Mouse (Mus musculus): ENCODE data around the gene Dstn. TPM values are rescaled to one million over a fixed set of nuclear protein-coding genes. Genes with fewer than 3 reads are reported as not detected.
A peak's percentile ranks its signal among the peaks of the same experiment; 100 is the strongest.

The Dstn gene
- total RNA-seq, 2 experiments from 2014 or later = 708 to 736 TPM

DNA sequence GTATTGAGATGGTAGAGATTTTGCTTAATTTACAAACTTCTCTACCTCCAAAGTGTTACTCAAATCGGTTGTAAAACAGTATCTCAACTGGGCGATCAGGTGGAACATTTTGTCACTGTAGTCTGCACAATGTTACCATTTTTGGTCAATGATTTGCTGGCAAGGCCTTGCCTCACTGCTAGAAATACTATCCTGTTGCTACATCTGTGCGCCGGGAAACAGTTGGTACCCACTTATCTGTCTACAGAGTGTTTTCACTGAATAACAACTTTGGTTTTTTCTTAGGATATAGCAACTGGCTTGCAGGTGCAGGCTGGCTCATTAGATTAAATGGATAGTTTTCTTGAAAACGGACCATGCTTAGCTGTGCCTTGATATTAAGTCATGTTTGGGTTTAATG is 1.1 kb downstream of the Dstn start:
- DNase-seq = no peak

DNA sequence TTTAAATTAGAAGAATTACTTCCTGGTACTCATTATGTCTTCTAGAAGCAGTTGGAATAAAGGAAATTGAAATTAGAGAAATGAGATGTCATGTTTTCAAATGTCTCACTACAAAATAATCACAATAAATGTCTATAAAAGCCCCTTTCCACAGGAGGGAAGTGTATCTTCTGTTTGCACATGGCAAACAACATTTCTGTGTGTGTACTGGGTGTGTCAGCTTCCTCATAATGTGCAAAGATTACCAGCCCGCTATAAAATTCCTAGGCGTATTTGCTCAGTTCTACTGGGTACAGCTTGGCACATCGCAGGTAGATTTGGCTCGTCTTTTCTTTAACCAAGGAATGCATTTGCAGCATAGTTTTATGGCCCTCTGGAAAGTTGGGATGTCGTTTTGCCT is 2.5 kb downstream of the Dstn start:
- no peak for DNase-seq

DNA sequence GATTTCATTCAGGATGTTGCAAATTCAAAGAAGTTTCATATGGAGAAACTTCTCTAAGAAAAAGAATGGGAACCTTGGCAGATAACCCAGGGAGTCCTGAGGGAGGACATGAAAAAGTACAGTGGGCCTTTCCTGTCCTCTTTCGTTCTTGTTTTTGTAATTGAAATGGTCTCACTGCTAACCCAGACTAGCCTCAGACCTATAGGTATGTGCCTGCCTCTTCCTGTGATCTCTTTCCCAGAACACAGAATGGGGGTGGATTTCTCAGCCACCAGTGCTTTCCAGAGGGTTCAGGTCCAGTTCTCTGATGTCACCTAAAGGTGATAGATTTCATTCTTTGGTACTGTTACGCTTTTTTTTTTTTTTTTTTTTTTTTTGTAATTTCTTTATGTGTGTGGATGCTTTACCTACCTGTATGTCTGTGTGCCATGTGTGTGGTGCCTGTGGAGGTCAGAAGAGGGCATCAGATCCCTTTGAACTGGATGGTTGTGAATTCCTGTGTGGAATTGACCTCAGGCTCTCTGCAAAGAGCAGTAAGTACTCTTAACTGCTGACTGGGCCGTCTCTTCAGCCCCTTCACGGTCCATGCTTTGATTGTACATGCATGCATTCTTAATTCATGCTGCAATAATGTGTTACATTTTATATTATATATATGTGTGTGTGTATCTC is 3.8 kb downstream of the Dstn start:
- no peak for DNase-seq

DNA sequence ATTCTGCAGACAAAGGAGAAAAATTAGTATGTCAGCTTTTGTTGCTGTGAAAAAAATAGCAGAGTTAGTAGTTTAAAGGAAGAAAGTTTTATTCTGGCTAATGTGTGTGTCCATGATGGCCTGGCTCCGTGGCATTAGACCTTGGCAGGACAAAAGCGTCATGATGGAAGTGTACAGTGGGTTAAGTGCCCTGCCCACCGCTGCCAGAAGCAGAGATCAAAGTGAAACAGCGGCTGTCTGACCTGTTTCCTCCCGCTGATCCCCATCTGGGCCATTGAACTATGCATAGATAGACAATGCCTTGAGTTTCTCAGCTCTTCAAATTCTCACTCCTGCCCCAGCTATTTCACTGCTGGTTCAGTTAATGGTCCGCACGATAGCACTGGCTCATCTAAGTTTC is 9.0 kb downstream of the Dstn start:
- DNase-seq = no peak

DNA sequence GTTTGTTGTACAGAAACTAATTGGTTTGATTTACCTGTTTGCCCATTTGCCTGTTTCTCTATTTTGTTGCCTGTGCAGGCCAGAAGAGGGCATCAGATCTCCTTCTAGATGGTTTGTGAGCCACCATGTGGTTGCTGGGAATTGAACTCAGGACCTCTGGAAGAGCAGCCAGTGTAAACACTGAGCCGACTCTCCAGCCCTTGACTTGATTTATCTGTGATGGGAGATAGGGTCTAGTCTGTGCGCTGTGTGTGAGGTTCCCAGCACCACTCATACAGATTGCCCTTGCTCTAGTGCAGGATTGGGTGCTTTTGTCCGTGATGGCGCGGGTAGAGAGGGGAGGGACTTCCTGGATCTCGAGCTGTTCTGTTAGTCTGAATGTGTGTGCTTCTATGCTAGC is 10.7 kb downstream of the Dstn start:
- DNase-seq = no peak

GRCm38 (mm10) chr2:143929607-143930311 is 14.6 kb downstream of the Dstn start:
- DNase-seq = no peak

DNA sequence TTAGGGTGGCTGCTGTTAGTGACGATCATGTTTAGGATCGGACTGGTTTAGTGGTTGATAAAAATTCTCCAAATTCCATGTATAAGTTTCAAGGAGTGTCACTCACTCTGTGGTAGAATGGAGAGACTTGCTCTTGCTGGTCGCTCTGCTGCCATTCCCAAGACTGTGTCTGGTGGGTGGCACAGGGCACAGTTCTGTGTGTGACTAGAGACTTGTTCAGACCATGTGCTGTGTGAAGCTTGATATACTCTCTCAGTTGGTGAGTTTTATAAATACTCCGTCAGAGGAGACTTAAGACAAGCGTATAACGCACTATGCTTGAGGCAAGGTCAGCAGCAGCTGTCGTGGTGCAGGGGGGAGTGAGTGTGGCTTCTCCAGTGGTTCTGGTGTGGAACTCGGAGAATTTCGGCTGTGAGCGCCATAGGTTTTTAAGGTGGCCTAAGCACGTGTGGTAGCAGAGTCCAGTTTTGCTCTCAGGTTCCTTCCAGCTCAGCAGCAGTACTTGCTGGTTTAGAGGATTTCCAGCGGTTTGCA is 17.3 kb downstream of the Dstn start:
- DNase-seq = no peak

DNA sequence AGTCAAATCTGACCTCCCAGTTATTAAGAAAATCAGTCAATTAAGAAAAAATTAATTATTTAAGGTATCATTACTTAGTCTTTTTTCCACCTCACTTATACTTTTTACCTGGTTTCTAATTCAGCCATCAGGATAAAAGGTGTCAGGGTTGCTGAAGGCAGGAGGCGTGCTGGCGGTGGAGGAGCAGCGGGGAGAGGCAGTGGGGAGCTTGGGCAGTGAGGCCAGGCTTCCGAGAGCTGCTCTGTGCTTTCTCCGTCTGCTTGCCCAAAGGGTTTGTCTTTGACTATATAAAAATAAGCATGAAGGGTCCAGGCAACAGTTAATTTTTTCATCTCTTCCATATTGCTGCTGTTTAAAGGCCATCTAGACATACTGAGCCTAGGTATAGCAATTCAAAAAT is 18.4 kb downstream of the Dstn start:
- no peak for DNase-seq

DNA sequence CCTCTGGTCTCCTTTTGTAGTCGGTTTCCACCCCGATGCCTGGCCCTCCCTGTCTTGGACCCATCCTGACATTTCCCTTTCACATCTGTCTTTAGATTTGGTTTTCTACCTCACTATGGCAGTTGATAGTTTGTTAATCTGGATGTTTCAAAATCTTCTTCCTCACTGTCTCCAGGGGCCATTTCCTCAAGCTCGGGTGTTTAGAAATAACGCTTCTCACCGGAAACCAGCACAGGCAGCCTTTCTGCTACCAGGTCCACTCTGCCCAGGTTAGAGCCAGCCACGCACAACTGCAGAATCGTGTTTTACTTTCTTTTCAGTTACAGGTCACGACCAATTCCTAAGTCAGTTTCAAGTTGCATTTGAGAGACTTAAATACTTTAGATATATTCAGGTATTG is 19.3 kb downstream of the Dstn start:
- DNase-seq = no peak

- DNase-seq = no peak
Measured at GRCm38 (mm10) chr2:143937861-143938260, 22.7 kb downstream of the Dstn start.

DNA sequence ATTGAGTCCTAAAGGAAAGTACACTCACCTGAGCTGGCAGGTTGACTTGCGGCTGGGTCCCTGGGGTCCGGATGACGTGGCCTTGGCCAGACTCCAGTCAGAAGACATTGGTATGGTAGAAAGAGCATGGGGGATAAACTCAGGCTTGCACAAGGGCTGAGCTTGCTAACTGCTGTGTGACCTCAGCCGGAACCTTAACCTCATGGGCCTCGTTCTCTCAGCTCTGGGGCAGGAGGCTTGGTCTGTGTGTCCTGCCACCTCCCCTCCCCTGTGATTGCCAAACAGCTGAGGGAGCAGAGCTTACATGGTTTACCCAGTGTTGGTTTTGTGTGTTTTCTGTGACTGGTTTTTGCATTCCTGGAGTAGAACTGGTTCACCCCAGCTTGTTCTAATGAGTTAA is 25.3 kb downstream of the Dstn start:
- no peak for DNase-seq

DNA sequence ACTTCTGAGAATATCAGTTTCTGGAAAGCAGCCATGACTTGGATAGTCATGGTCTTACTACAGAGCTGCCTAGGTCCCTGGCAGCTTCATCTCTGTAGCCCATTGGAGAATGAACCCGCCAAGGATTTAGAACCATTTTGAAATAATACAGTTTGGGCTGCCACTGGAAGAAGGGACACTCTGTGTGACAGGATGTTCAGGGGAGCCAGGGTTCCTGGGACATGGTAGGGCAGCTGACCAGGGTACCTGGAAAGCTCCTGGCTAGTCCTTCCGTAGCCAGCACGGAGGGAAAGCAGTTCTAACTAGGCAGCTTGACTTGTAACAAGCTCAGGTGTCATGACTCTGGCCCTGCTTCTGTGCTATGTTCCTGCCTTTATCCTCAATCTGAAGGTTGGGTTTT is 29.7 kb downstream of the Dstn start:
- peak; percentile 4 for DNase-seq

DNA sequence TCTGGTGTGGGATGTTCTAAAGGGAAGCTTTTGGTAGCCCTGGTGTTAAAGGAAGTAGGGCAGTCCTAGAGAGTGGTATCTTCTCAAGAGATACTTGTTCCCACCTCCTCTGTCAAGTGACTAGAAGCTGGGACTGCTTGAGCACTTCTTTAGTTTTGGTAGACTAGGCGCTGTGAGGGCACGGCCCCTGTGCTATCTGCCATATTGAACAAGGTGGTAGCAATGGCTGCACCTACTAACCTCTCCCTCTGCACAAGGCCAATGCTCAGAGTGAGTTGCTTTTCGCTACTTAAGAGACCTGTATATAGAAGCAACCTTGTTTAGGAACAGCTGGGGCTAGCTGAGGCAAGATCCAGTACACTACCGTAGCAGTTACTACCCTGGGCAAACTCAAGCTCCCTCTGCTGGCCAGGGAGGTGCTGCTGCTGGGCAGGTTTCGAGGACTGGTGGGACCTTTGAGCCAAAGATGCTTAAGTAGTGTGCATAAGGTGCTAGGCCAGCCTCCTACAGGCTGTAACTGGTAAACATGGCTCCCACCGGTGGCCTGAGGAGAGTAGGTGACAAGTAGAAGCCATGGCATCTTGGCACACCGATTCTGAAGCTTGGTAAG is 30.5 kb downstream of the Dstn start:
- DNase-seq = peak; percentile 41

DNA sequence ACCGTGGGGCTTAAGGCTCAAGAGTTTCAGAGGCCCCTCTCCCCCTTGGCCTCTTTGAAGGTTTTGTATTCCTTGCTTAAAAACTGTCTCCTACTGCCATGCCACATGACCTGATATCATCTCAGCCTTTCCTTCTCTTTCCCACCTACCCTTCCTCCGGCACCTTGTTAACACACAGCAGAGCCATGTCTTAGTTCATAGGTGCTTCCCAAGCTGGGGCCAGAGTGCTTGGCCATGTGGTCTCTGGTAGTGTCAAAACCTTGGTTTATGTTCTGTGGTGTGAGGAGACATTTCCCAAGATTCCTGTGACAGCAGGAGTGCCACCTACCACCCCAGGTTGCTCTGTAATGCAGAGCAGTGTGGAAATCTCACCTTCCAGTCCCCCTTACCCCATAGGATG is 31.3 kb downstream of the Dstn start:
- DNase-seq = peak; percentile 4

GRCm38 (mm10) chr2:143947981-143948380 is 32.9 kb downstream of the Dstn start:
- DNase-seq = peak; percentile 23

DNA sequence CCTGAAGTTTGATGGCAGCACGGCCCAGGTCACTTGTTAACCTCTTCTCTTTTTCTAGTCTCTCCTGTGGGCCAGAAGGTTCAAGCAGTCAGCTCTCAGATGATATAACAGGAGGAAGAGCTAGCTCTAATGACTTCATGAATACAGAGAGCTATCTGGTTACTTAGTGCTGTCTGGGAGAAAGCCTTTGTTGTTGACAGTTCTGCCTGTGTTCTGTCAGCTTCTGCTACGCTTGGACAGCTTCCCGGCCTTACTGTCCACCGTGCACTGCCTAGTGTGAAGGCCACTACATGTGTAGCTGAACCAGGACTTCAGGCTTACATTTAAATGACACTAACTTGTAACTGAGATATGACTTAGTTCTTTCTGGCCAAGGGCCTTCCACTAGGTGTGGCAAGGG is 33.3 kb downstream of the Dstn start:
- DNase-seq = peak; percentile 60

GRCm38 (mm10) chr2:143949217-143949616 is 34.1 kb downstream of the Dstn start:
- DNase-seq = no peak

DNA sequence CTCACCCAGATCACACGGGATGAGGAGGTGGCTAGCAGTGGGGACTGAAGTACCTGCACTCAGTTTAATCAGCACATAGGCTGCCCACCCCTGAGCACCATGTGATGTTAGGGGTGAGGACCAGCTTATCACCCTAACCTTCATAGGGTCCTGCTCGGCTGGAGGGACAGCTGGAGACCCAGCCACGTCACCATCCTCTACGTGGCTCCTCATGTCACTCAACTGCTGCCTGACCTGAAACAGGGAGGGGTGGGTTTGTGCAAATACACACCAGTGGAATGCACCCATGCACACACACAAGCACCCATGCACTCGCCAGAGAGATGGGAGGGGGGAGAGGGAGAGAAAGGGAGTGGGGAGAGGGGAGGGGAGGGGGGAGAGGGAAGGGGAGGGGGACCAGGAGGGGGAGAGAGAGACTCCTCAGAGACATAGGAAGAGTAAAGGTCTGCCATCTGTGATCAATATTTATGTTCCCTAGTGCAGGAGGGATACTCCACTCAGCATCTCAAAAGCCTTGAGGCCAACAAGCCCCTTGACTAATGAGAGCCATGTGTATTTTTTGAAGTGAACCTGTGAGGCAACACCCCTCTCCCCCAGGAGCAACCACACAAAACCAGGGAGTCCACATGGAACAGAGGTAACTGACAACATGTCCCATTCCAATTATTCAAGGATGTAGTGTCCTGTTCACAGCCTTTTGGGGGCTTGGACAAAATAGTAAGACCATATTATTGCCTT is 35.3 kb downstream of the Dstn start:
- no peak for DNase-seq

GRCm38 (mm10) chr2:143951028-143951420 is 35.9 kb downstream of the Dstn start:
- no peak for DNase-seq

DNA sequence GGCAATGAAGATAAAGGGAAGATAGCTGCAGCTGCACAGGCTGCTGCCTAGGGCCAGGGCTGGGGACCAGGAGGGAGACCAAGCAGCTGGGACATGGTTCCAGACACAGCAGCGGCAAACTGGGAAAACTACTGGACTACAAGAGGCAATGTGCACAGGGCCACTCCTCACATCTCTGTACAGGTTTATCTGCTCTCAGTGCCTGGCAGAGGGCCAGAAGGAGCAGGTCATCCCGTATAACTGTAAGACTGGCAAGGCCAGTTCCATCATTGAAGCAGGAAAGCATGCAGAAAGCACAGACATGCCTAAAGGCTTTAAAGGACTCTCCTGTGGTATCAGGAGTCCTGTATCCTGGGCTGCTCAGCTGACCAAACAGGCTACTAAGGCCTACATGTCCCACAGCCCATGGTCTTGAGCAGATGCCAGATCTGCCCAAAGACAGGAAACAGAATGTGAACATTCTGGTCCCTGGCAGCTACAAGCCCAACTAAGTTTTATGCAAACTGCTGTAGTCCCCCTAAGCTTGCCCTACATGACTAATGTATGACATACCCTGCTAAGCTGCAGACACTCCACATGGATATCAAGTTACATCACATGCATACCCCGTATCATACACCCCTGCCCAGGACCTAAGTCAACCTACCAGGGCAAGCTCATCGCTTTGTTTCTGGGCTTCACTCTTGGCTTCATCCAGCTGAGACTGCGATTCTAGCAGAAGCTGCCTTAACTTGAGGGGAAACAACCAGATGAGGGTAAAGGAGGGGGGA is 36.6 kb downstream of the Dstn start:
- peak; percentile 42 for DNase-seq

GRCm38 (mm10) chr2:143953944-143954343 is 38.8 kb downstream of the Dstn start:
- no peak for DNase-seq

- no peak for DNase-seq
Measured at GRCm38 (mm10) chr2:143955004-143955403, 39.9 kb downstream of the Dstn start.

All from heart, postnatal 4 days (tissue).